Comparison of ENCODE assay signal across 8 mouse cellular contexts in the genomic region with DNA sequence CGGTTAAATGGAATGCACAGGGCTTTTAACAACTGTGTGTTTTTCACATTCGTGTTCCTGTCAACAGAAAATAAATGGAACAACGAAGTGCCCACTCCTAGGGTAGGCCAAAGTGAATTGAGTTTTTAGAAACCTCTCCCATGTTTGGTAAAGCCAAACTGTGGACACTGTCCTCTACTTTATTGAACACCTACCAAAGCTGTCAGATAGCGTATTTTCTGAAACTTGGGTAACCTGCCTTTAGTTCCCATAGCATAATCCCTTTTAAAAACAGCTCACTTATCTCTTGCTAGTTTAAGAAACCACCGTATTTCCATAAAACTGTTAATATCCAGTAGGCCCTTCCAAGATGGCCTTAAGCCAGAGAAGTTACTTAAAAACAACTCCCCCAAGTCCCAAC. TPM values are rescaled to one million over a fixed set of nuclear protein-coding genes. Genes with fewer than 3 reads are reported as not detected.
DNase-seq lines count a peak whose midpoint lies in the region; ATAC-seq lines count a peak whose summit lies in the region.

No protein-coding gene starts in this region.

- H3K27ac ChIP-seq in liver, embryonic 11.5 days (ENCODE audit: low read depth, low read length), result peak overlapping the region; percentile 94
- peak overlapping the region; percentile 17; the same call in 1 of the 2 replicates for H3K27ac ChIP-seq in brown adipose tissue, adult 24 weeks (replicated peaks; ENCODE audit: low read depth, low read length)
- peak overlapping the region; percentile 97 for H3K27ac ChIP-seq in liver, embryonic 13.5 days

- peaks cover 6% of the 10 kb centered on the region for H3K4me1 ChIP-seq in liver, embryonic 11.5 days (replicated peaks; ENCODE audit: control insufficient read depth, insufficient read depth, low read length)
- H3K4me1 ChIP-seq in brown adipose tissue, adult 24 weeks (ENCODE audit: control insufficient read depth, insufficient read depth, insufficient read length, low read length), result no peaks in the 10 kb centered on the region
- peaks cover 25% of the 10 kb centered on the region for H3K4me1 ChIP-seq in liver, embryonic 13.5 days (replicated peaks)

- peaks cover 10% of the 10 kb centered on the region for H3K36me3 ChIP-seq in liver, embryonic 11.5 days (ENCODE audit: control insufficient read depth, insufficient read depth, low read length)
- peaks cover 44% of the 10 kb centered on the region for H3K36me3 ChIP-seq in liver, embryonic 13.5 days

- H3K9ac ChIP-seq in liver, embryonic 11.5 days (ENCODE audit: low read depth, low read length), result peak overlapping the region; percentile 43; the same call in 1 of the 2 replicates
- H3K9ac ChIP-seq in liver, embryonic 13.5 days, result peak overlapping the region; percentile 69

- no peaks in the 10 kb centered on the region for H3K27me3 ChIP-seq in liver, embryonic 11.5 days (replicated peaks; ENCODE audit: control insufficient read depth, insufficient read depth, low read length)
- H3K27me3 ChIP-seq in liver, embryonic 13.5 days, result no peaks in the 10 kb centered on the region

- H3K4me2 ChIP-seq in liver, embryonic 11.5 days, result peak overlapping the region; percentile 59
- H3K4me2 ChIP-seq in liver, embryonic 13.5 days, result peak overlapping the region; percentile 89

- peak; percentile 3 for DNase-seq in embryo, embryonic 10.5 days (ENCODE audit: low spot score)
- no peak for DNase-seq in embryo, embryonic 11 days
- no peak for DNase-seq in liver, embryonic 11.5 days (ENCODE audit: low spot score)
- no peak for DNase-seq in liver
- no peak for DNase-seq in liver, embryonic 13.5 days
- no peak for DNase-seq in frontal cortex, adult 2 months (ENCODE audit: extremely low spot score in 1 of 2, low spot score in 1 of 2)

- no peaks in the 10 kb centered on the region for H3K9me3 ChIP-seq in liver, embryonic 11.5 days (ENCODE audit: control insufficient read depth, low read length)
- no peaks in the 10 kb centered on the region for H3K9me3 ChIP-seq in liver, embryonic 13.5 days (replicated peaks)

- no peak for ATAC-seq in liver, embryonic 11.5 days (replicated peaks; ENCODE audit: low FRiP score)
- ATAC-seq in liver, embryonic 13.5 days (ENCODE audit: low read depth), result no peak
- no peak for ATAC-seq in granulocyte monocyte progenitor cell, adult 5-6 weeks (replicated peaks; ENCODE audit: poor library complexity, severe bottlenecking)

- peak overlapping the region; percentile 86 for H3K4me3 ChIP-seq in liver, embryonic 11.5 days (ENCODE audit: low read depth, low read length)
- no peak overlapping the region for H3K4me3 ChIP-seq in brown adipose tissue, adult 24 weeks (ENCODE audit: insufficient read depth, low read depth, low read length)
- peak overlapping the region; percentile 91 for H3K4me3 ChIP-seq in liver, embryonic 13.5 days (replicated peaks)

- WGBS in liver, embryonic 11.5 days, result 79% methylated on average over 5 of the region's 5 CpGs
- 66% methylated on average over 5 of the region's 5 CpGs for WGBS in liver, embryonic 13.5 days (ENCODE audit: insufficient replicate concordance)

RNA-seq across cellular contexts. Expression of gene Cox18, which starts 0.9 kb away (rescaled TPM):
- 33.0 and 35.9 TPM in 2 replicates for polyA plus RNA-seq in liver, embryonic 11.5 days (2014; fragmentation: Nextera tagmentation; extraction: Ambion mirVana)
- 23.2 and 24.3 TPM in 2 replicates for polyA plus RNA-seq in brown adipose tissue, adult 24 weeks (2012; ENCODE audit: insufficient read depth, insufficient read length, missing spikeins)
- 22.5 and 23.8 TPM in 2 replicates for polyA plus RNA-seq in liver, embryonic 13.5 days (2015; fragmentation: Nextera tagmentation; extraction: Ambion mirVana)
- 33.2 and 37.4 TPM in 2 replicates for polyA plus RNA-seq in frontal cortex, adult 2 months (2012; rRNA removed)
- 21.6 and 24.6 TPM in 2 replicates for total RNA-seq in granulocyte monocyte progenitor cell, adult 5-6 weeks (2014; fragmentation: Nextera tagmentation)
- 16.8 and 19.8 TPM in 2 replicates for total RNA-seq in granulocyte monocyte progenitor cell, adult 5-6 weeks (2017)

Comparison
In these comparisons a context has a peak if more than half of its experiments do, and no peak if none do; other contexts are left out.
1. H3K27ac ChIP-seq: peak in every context shown above with its lines; median percentile 97 in liver, embryonic 13.5 days; 94 in liver, embryonic 11.5 days; 17 in brown adipose tissue, adult 24 weeks.